Mouse (Mus musculus) heart, embryonic 12.5 days (tissue): ENCODE data around the gene BC048507. TPM values are rescaled to one million over a fixed set of nuclear protein-coding genes. Genes with fewer than 3 reads are reported as not detected.
"Not testable (repeated sequence)": the region's sequence is repeated elsewhere in the genome, so short reads cannot be mapped to it uniquely, and the experiment has no call there.

ENCODE experiments used
- ATAC-seq: fragments of 200-750 bp; cut with Nextera tagmentation; 2 replicates; pipeline ENCODE4 v1.8.0; 2017; ENCODE audit warnings: moderate TSS enrichment, moderate library complexity; ENCODE audit not compliant: insufficient number of reproducible peaks, low FRiP score
- H3K27ac ChIP-seq: fragments of 300-500 bp; sonication (generic); 2 replicates; pipeline ENCODE4 v1.5.1; 2016; ENCODE audit warnings: mild to moderate bottlenecking, moderate library complexity; ENCODE audit not compliant: poor library complexity, severe bottlenecking
- H3K27me3 ChIP-seq: fragments of 300-500 bp; sonication (generic); replicated peaks from 2 replicates; pipeline ENCODE4 v1.6.1; 2016; ENCODE audit warnings: mild to moderate bottlenecking, moderate library complexity
- H3K36me3 ChIP-seq: fragments of 300-500 bp; sonication (generic); 2 replicates; pipeline ENCODE4 v1.6.1; 2016; ENCODE audit warnings: mild to moderate bottlenecking, moderate library complexity
- H3K4me1 ChIP-seq: fragments of 300-500 bp; sonication (generic); replicated peaks from 2 replicates; pipeline ENCODE4 v1.6.1; 2016; ENCODE audit warnings: mild to moderate bottlenecking
- H3K4me2 ChIP-seq: fragments of 300-500 bp; sonication (generic); 2 replicates; pipeline ENCODE4 v1.6.1; 2016; ENCODE audit warnings: mild to moderate bottlenecking, moderate library complexity
- H3K4me3 ChIP-seq: fragments of 300-500 bp; sonication (generic); 2 replicates; pipeline ENCODE4 v1.5.1; 2016; ENCODE audit warnings: mild to moderate bottlenecking
- H3K9ac ChIP-seq: fragments of 300-500 bp; sonication (generic); 2 replicates; pipeline ENCODE4 v1.6.1; 2016; ENCODE audit warnings: mild to moderate bottlenecking, moderate library complexity
- H3K9me3 ChIP-seq: fragments of 300-500 bp; sonication (generic); replicated peaks from 2 replicates; pipeline ENCODE4 v1.6.1; 2016; ENCODE audit warnings: mild to moderate bottlenecking, moderate library complexity
- WGBS: fragments of 180-500 bp; shearing (Covaris S2); methylation state at CpG from one replicate; pipeline ENCODE4 v1.1.7; 2016; 5-methylcytosine and 5-hydroxymethylcytosine counted together
- polyA plus RNA-seq: library from polyadenylated mRNA; unstranded; fragments of >200 nt; fragmentation: Nextera tagmentation; extraction: Ambion mirVana; gene quantifications from 2 replicates; pipeline ENCODE4 v1.2.1, GENCODE M21; 2016

The BC048507 gene
- polyA plus RNA-seq, result not detected in 2 replicates

DNA sequence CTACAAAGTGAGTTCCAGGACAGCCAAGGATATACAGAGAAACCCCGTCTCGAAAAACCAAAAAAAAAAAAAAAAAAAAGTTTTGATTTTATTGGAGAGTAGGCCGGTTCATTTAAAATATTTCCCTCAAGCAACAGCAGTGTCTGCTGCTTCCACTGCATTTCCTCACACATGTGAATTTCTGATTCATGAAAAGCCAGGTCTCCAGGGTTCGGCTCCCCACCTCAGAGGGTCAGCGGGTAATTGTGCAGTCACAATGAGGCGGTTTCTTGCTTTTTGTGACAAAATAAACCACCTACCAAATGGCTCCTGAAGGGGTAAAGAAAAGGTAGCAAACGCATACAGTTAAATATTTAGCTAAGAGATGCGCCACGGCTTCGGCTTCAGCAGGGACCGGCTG, at the start of gene BC048507:
Gene BC048507, plus strand, starts transcription at position 301 of the 400 bp plus-strand sequence.
- no peaks in the 10 kb centered on the region for H3K9me3 ChIP-seq
- H3K27ac ChIP-seq, result no peak within 1 kb of the TSS
- H3K36me3 ChIP-seq, result no peaks in the 10 kb centered on the region
- H3K9ac ChIP-seq, result no peak within 1 kb of the TSS
- H3K4me3 ChIP-seq, result no peak within 1 kb of the TSS
- H3K4me2 ChIP-seq, result peak within 1 kb of the TSS; percentile 19; the same call in 1 of the 2 replicates
- 56% methylated on average over 11 of the region's 11 CpGs for WGBS
- no peak for ATAC-seq
- H3K4me1 ChIP-seq, result no peaks in the 10 kb centered on the region
- no peaks in the 10 kb centered on the region for H3K27me3 ChIP-seq

- H3K4me1 ChIP-seq, result 0 out of 2 replicates have a peak, but pooled peaks cover 3% of the 10 kb centered on the region
- H3K27ac ChIP-seq, result peak within 1 kb of the TSS; percentile 90
- H3K27me3 ChIP-seq, result no peaks in the 10 kb centered on the region
- H3K36me3 ChIP-seq, result peaks cover 16% of the 10 kb centered on the region; the same call in 1 of the 2 replicates
- WGBS, result 4% methylated on average over 31 of the region's 31 CpGs
- peak; percentile 96 for ATAC-seq
- peak within 1 kb of the TSS; percentile 81 for H3K4me2 ChIP-seq
- peak within 1 kb of the TSS; percentile 96 for H3K4me3 ChIP-seq
- peaks cover 6% of the 10 kb centered on the region; the same call in 1 of the 2 replicates for H3K9me3 ChIP-seq
- peak within 1 kb of the TSS; percentile 76 for H3K9ac ChIP-seq
Observed at GRCm38 (mm10) chr13:67813710-67814660, 49.1 kb upstream of the BC048507 start, which contains the start of gene Zfp273. Zfp273 (plus strand) TSS chr13:67813740.

DNA sequence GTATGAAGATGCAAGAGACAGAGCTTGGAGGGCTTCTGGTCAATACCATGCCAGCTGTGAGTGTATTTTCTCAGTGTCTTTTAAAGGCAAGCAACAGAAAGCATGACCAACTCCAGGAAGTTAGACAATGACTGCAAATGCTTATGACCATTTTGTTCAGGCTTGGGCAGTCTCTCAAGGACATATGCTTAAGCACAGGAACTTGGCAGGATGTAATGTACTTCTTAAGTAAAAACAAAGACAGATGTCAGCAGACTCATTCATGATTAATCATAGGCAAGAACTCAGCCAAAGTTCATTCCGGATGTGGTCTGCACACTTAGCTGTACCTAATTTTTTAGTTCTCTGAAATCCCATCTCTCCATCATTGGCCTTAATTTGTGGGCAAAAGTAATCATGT, 44.5 kb upstream of the BC048507 start:
- Histone ChIP-seq H3K4me1 (0 out of 2 replicates have a peak, but pooled peaks cover 3% of the 10 kb centered on the region), H3K9me3 (peaks cover 8% of the 10 kb centered on the region; the same call in 1 of the 2 replicates), H3K36me3 (peaks cover 43% of the 10 kb centered on the region), H3K27me3 (no peaks in the 10 kb centered on the region), H3K27ac (no peak overlapping the region), H3K4me3 (no peak overlapping the region), H3K4me2 (no peak overlapping the region), H3K9ac (no peak overlapping the region)
- 81% methylated on average over 1 of the region's 1 CpGs for WGBS
- ATAC-seq, result no peak

DNA sequence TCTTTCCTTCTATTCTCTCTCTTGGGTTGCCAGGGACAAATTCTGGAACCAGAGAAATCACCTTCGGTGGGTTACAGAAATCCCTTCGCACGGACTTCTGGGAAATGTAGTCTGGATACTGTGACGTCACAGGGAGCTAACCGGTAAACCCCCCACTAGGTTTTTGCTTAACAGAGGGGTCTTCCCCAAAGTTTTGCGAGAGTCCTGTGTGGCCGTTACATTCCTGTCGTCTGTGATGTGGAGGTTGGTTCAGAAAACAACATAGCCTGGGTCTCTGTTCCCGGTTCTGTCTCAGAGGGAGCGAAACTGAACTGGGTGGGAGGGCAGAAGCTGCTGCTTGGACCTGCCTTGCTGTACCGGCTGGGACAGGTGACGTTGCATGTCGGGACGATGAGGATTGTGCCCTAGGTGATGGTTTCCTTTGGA, 32.2 kb upstream of the BC048507 start, which contains the start of gene Gm10037:
Gene Gm10037, plus strand, starts transcription at position 196 of the 426 bp plus-strand sequence.
- WGBS, result 2% methylated on average over 14 of the region's 14 CpGs

GRCm38 (mm10) chr13:67833137-67833536, 30.0 kb upstream of the BC048507 start:
- not testable (repeated sequence) for H3K9ac ChIP-seq, H3K4me3 ChIP-seq, H3K27ac ChIP-seq, ATAC-seq, H3K4me1 ChIP-seq, H3K36me3 ChIP-seq, H3K9me3 ChIP-seq, H3K4me2 ChIP-seq, H3K27me3 ChIP-seq

More for the DNA sequence above, 32.2 kb upstream of the BC048507 start, which contains the start of gene Gm10037:
- Histone ChIP-seq H3K4me3 (peak within 1 kb of the TSS; percentile 56), H3K9me3 (no peaks in the 10 kb centered on the region), H3K27me3 (no peaks in the 10 kb centered on the region), H3K4me1 (no peaks in the 10 kb centered on the region), H3K9ac (peak within 1 kb of the TSS; percentile 65), H3K36me3 (peaks cover 10% of the 10 kb centered on the region), H3K27ac (no peak within 1 kb of the TSS), H3K4me2 (peak within 1 kb of the TSS; percentile 79)
- ATAC-seq, result peak; percentile 81; the same call in 1 of the 2 replicates

DNA sequence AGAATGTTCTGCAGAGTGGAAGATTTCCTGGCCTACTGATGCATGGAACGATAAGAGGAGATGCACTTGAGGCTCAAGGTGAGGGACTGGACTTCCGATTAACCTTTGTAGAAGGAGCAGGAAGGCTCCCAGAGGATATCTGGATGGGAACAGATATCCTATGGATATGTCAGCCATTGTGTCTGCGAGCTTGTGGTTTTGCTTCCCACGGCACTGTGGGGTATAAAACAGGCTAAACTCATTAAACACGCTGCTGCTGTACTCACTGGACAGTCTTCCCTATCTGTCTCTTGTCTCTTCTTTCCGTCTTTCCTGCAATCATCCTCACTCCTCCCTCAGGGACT, 19.4 kb upstream of the BC048507 start:
- Histone ChIP-seq H3K9me3 (no peaks in the 10 kb centered on the region), H3K36me3 (no peaks in the 10 kb centered on the region), H3K27me3 (no peaks in the 10 kb centered on the region), H3K4me2 (peak overlapping the region; percentile 80), H3K4me1 (peaks cover 6% of the 10 kb centered on the region; the same call in 1 of the 2 replicates), H3K27ac (no peak overlapping the region), H3K4me3 (peak overlapping the region; percentile 52), H3K9ac (peak overlapping the region; percentile 65; the same call in 1 of the 2 replicates)
- 42% methylated on average over 6 of the region's 6 CpGs for WGBS
- ATAC-seq, result no peak

GRCm38 (mm10) chr13:67844119-67844852, 18.8 kb upstream of the BC048507 start:
- Histone ChIP-seq H3K36me3 (no peaks in the 10 kb centered on the region), H3K4me2 (peak overlapping the region; percentile 80), H3K27ac (no peak overlapping the region), H3K9me3 (no peaks in the 10 kb centered on the region), H3K9ac (peak overlapping the region; percentile 65), H3K27me3 (no peaks in the 10 kb centered on the region), H3K4me3 (peak overlapping the region; percentile 52), H3K4me1 (peaks cover 6% of the 10 kb centered on the region; the same call in 1 of the 2 replicates)
- ATAC-seq, result peak; percentile 59
- under 1% methylated on average over 17 of the region's 19 CpGs for WGBS

- Histone ChIP-seq H3K36me3 (no peaks in the 10 kb centered on the region), H3K9me3 (no peaks in the 10 kb centered on the region), H3K27ac (no peak overlapping the region), H3K4me1 (peaks cover 6% of the 10 kb centered on the region; the same call in 1 of the 2 replicates), H3K27me3 (no peaks in the 10 kb centered on the region), H3K9ac (peak overlapping the region; percentile 65), H3K4me3 (peak overlapping the region; percentile 52), H3K4me2 (peak overlapping the region; percentile 80)
- no peak for ATAC-seq
- 19% methylated on average over 8 of the region's 8 CpGs for WGBS
Observed at GRCm38 (mm10) chr13:67844853-67845194, 18.3 kb upstream of the BC048507 start.

GRCm38 (mm10) chr13:67850361-67850760, 12.8 kb upstream of the BC048507 start:
- no peak overlapping the region for H3K9ac ChIP-seq
- H3K27ac ChIP-seq, result no peak overlapping the region
- WGBS, result 70% methylated on average over 3 of the region's 3 CpGs
- no peaks in the 10 kb centered on the region for H3K9me3 ChIP-seq
- H3K4me3 ChIP-seq, result no peak overlapping the region
- no peaks in the 10 kb centered on the region for H3K36me3 ChIP-seq
- H3K27me3 ChIP-seq, result no peaks in the 10 kb centered on the region
- H3K4me1 ChIP-seq, result no peaks in the 10 kb centered on the region
- H3K4me2 ChIP-seq, result no peak overlapping the region
- no peak for ATAC-seq

- no peak for ATAC-seq
- 78% methylated on average over 6 of the region's 6 CpGs for WGBS
- Histone ChIP-seq H3K9me3 (no peaks in the 10 kb centered on the region), H3K4me2 (no peak overlapping the region), H3K27ac (no peak overlapping the region), H3K9ac (no peak overlapping the region), H3K4me1 (no peaks in the 10 kb centered on the region), H3K4me3 (no peak overlapping the region), H3K27me3 (no peaks in the 10 kb centered on the region), H3K36me3 (no peaks in the 10 kb centered on the region)
Observed at GRCm38 (mm10) chr13:67853130-67853529, 10.0 kb upstream of the BC048507 start.

DNA sequence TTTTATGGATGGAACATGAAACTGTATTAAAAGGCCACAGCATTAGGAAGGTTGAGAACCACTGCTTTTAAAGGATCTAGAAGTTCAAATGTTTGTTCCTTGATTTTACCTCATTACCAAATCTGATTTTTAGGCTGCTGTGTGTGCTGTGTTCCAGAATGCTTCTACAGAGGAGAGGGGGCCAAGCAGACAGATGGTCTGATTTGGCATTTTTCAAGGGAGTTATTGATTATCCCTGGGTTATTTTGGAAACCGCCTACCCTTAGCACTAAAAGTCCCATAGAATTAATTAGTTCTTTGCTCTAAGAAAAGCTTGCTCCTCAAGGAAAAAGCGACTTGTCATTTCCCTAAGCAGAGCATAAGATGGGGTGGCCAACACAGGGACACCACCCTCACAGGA, 9.1 kb upstream of the BC048507 start:
- WGBS, result 81% methylated on average over 2 of the region's 2 CpGs
- ATAC-seq, result no peak

More for the DNA sequence above, 9.1 kb upstream of the BC048507 start:
- H3K27ac ChIP-seq, result no peak overlapping the region
- H3K9me3 ChIP-seq, result no peaks in the 10 kb centered on the region
- no peaks in the 10 kb centered on the region for H3K36me3 ChIP-seq
- H3K27me3 ChIP-seq, result no peaks in the 10 kb centered on the region
- H3K4me3 ChIP-seq, result no peak overlapping the region
- H3K9ac ChIP-seq, result no peak overlapping the region
- H3K4me2 ChIP-seq, result no peak overlapping the region
- H3K4me1 ChIP-seq, result no peaks in the 10 kb centered on the region
